Mouse (Mus musculus): ENCODE data around the gene Rab33b.
A peak's percentile ranks its signal among the peaks of the same experiment; 100 is the strongest.

Rab33b gene

GRCm38 (mm10) chr3:51497978-51498377, 14.3 kb downstream of the Rab33b start:
- TF ChIP-seq POU5F1 (IDR thresholded peaks at IDR 0.05; ENCODE audit: borderline replicate concordance, low read length) (no peak), NANOG (IDR thresholded peaks at IDR 0.05; ENCODE audit: borderline replicate concordance, low read length) (no peak), CTCF (conservative IDR thresholded peaks at IDR 0.05; ENCODE audit: low read length) (no peak)
- Histone ChIP-seq H3K27me3 (ENCODE audit: insufficient read depth, low read length) (no peaks in the 10 kb centered on the region), H3K36me3 (ENCODE audit: insufficient read depth, low read length) (peaks cover 20% of the 10 kb centered on the region), H3K9me3 (ENCODE audit: low read length) (peaks cover 12% of the 10 kb centered on the region), H3K4me3 (replicated peaks; ENCODE audit: low read length) (no peak overlapping the region), H3K4me1 (replicated peaks; ENCODE audit: low read depth, low read length) (peaks cover 14% of the 10 kb centered on the region)

- Histone ChIP-seq H3K4me1 (replicated peaks; ENCODE audit: low read depth, low read length) (peaks cover 7% of the 10 kb centered on the region), H3K9me3 (ENCODE audit: low read length) (peaks cover 12% of the 10 kb centered on the region), H3K4me3 (replicated peaks; ENCODE audit: low read length) (no peak overlapping the region), H3K36me3 (ENCODE audit: insufficient read depth, low read length) (peaks cover 13% of the 10 kb centered on the region), H3K27me3 (ENCODE audit: insufficient read depth, low read length) (no peaks in the 10 kb centered on the region)
- TF ChIP-seq NANOG (IDR thresholded peaks at IDR 0.05; ENCODE audit: borderline replicate concordance, low read length) (no peak), POU5F1 (IDR thresholded peaks at IDR 0.05; ENCODE audit: borderline replicate concordance, low read length) (no peak), CTCF (conservative IDR thresholded peaks at IDR 0.05; ENCODE audit: low read length) (no peak)
Observed at GRCm38 (mm10) chr3:51498659-51499058, 14.9 kb downstream of the Rab33b start.

- 0 out of 2 replicates have a peak, but pooled peaks cover 7% of the 10 kb centered on the region for H3K27me3 ChIP-seq (ENCODE audit: insufficient read depth, low read length)
- no peak overlapping the region for H3K4me3 ChIP-seq (replicated peaks; ENCODE audit: low read length)
- TF ChIP-seq CTCF (conservative IDR thresholded peaks at IDR 0.05; ENCODE audit: low read length) (no peak), NANOG (IDR thresholded peaks at IDR 0.05; ENCODE audit: borderline replicate concordance, low read length) (no peak), POU5F1 (IDR thresholded peaks at IDR 0.05; ENCODE audit: borderline replicate concordance, low read length) (no peak)
- H3K9me3 ChIP-seq (ENCODE audit: low read length): peaks cover 12% of the 10 kb centered on the region
- H3K4me1 ChIP-seq (replicated peaks; ENCODE audit: low read depth, low read length): no peaks in the 10 kb centered on the region
- peaks cover 3% of the 10 kb centered on the region for H3K36me3 ChIP-seq (ENCODE audit: insufficient read depth, low read length)
Observed at GRCm38 (mm10) chr3:51499876-51500275, 16.2 kb downstream of the Rab33b start.

GRCm38 (mm10) chr3:51504385-51504952, 20.7 kb downstream of the Rab33b start:
- Histone ChIP-seq H3K4me1 (replicated peaks; ENCODE audit: low read depth, low read length) (peaks cover 3% of the 10 kb centered on the region; the same call in 1 of the 2 replicates), H3K27me3 (ENCODE audit: insufficient read depth, low read length) (peaks cover 13% of the 10 kb centered on the region; the same call in 1 of the 2 replicates), H3K36me3 (ENCODE audit: insufficient read depth, low read length) (no peaks in the 10 kb centered on the region), H3K9me3 (ENCODE audit: low read length) (no peaks in the 10 kb centered on the region), H3K4me3 (replicated peaks; ENCODE audit: low read length) (no peak overlapping the region)
- TF ChIP-seq CTCF (conservative IDR thresholded peaks at IDR 0.05; ENCODE audit: low read length) (no peak), POU5F1 (IDR thresholded peaks at IDR 0.05; ENCODE audit: borderline replicate concordance, low read length) (no peak), NANOG (IDR thresholded peaks at IDR 0.05; ENCODE audit: borderline replicate concordance, low read length) (no peak)

GRCm38 (mm10) chr3:51505465-51505864, 21.7 kb downstream of the Rab33b start:
- Histone ChIP-seq H3K4me1 (replicated peaks; ENCODE audit: low read depth, low read length) (peaks cover 3% of the 10 kb centered on the region; the same call in 1 of the 2 replicates), H3K9me3 (ENCODE audit: low read length) (no peaks in the 10 kb centered on the region), H3K36me3 (ENCODE audit: insufficient read depth, low read length) (no peaks in the 10 kb centered on the region), H3K4me3 (replicated peaks; ENCODE audit: low read length) (peak overlapping the region; percentile 48), H3K27me3 (ENCODE audit: insufficient read depth, low read length) (peaks cover 13% of the 10 kb centered on the region; the same call in 1 of the 2 replicates)
- TF ChIP-seq POU5F1 (IDR thresholded peaks at IDR 0.05; ENCODE audit: borderline replicate concordance, low read length): no peak
- no peak for TF ChIP-seq NANOG (IDR thresholded peaks at IDR 0.05; ENCODE audit: borderline replicate concordance, low read length)
- TF ChIP-seq CTCF (conservative IDR thresholded peaks at IDR 0.05; ENCODE audit: low read length): no peak

GRCm38 (mm10) chr3:51510903-51511302, 27.2 kb downstream of the Rab33b start:
- H3K9me3 ChIP-seq (ENCODE audit: low read length): peaks cover 2% of the 10 kb centered on the region; the same call in 1 of the 2 replicates
- no peak overlapping the region for H3K4me3 ChIP-seq (replicated peaks; ENCODE audit: low read length)
- no peaks in the 10 kb centered on the region for H3K4me1 ChIP-seq (replicated peaks; ENCODE audit: low read depth, low read length)
- no peaks in the 10 kb centered on the region for H3K36me3 ChIP-seq (ENCODE audit: insufficient read depth, low read length)
- peaks cover 5% of the 10 kb centered on the region; the same call in 1 of the 2 replicates for H3K27me3 ChIP-seq (ENCODE audit: insufficient read depth, low read length)
- TF ChIP-seq POU5F1 (IDR thresholded peaks at IDR 0.05; ENCODE audit: borderline replicate concordance, low read length): no peak
- peak; percentile 81 for TF ChIP-seq CTCF (conservative IDR thresholded peaks at IDR 0.05; ENCODE audit: low read length)

GRCm38 (mm10) chr3:51511983-51512382, 28.3 kb downstream of the Rab33b start:
- H3K4me1 ChIP-seq (replicated peaks; ENCODE audit: low read depth, low read length): no peaks in the 10 kb centered on the region
- no peak overlapping the region for H3K4me3 ChIP-seq (replicated peaks; ENCODE audit: low read length)
- no peak for TF ChIP-seq POU5F1 (IDR thresholded peaks at IDR 0.05; ENCODE audit: borderline replicate concordance, low read length)
- no peak for TF ChIP-seq CTCF (conservative IDR thresholded peaks at IDR 0.05; ENCODE audit: low read length)
- no peak for TF ChIP-seq NANOG (IDR thresholded peaks at IDR 0.05; ENCODE audit: borderline replicate concordance, low read length)

GRCm38 (mm10) chr3:51517467-51517866, 33.7 kb downstream of the Rab33b start:
- no peak for TF ChIP-seq NANOG (IDR thresholded peaks at IDR 0.05; ENCODE audit: borderline replicate concordance, low read length)
- TF ChIP-seq POU5F1 (IDR thresholded peaks at IDR 0.05; ENCODE audit: borderline replicate concordance, low read length): no peak
- TF ChIP-seq CTCF (conservative IDR thresholded peaks at IDR 0.05; ENCODE audit: low read length): no peak
- Histone ChIP-seq H3K9me3 (ENCODE audit: low read length) (peaks cover 2% of the 10 kb centered on the region; the same call in 1 of the 2 replicates), H3K36me3 (ENCODE audit: insufficient read depth, low read length) (peaks cover 5% of the 10 kb centered on the region; the same call in 1 of the 2 replicates), H3K4me1 (replicated peaks; ENCODE audit: low read depth, low read length) (peaks cover 17% of the 10 kb centered on the region), H3K4me3 (replicated peaks; ENCODE audit: low read length) (no peak overlapping the region), H3K27me3 (ENCODE audit: insufficient read depth, low read length) (no peaks in the 10 kb centered on the region; the same call in 1 of the 2 replicates)

More at GRCm38 (mm10) chr3:51511983-51512382, 28.3 kb downstream of the Rab33b start:
- H3K27me3 ChIP-seq (ENCODE audit: insufficient read depth, low read length): peaks cover 4% of the 10 kb centered on the region; the same call in 1 of the 2 replicates
- no peaks in the 10 kb centered on the region for H3K36me3 ChIP-seq (ENCODE audit: insufficient read depth, low read length)
- H3K9me3 ChIP-seq (ENCODE audit: low read length): peaks cover 2% of the 10 kb centered on the region; the same call in 1 of the 2 replicates
